Mouse (Mus musculus) spleen, postnatal 4 days (tissue): Measurements from ENCODE around the gene Gria2.
A peak's percentile ranks its signal among the peaks of the same experiment; 100 is the strongest.

ENCODE experiments used
- DNase-seq, 2 experiments: peaks; one replicate each; pipeline ENCODE4 v3.0.0; 2022; ENCODE audit warnings: low spot score in 2 of 2

Gene Gria2

DNA sequence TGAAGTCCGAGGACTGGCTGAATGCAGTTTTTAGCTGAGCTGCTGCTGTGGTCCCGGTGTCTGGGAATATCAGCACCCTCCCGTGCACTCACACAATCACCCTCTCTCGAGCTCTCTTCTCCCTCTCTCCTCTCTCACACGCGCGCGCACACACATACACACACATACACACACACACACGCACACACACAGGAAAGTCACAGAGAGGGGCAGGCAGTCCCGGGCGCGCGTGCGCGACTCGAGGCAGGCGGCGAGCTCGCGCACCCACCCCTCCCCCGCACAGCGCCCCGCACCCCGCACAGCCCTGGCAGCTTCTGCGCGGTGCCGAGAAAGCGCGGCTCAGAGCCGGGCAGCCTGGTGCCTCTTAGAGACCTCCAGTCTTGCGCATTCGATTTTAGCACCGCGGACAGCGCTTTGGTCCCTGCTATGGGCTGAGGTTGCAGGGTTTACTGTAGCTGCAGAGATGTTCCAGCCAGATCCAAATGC lies at the start of gene Gria2:
Gene Gria2 (minus strand): TSS at position 240 of the 486 bp plus-strand sequence.
- DNase-seq = peak; percentile 21 to 70

DNA sequence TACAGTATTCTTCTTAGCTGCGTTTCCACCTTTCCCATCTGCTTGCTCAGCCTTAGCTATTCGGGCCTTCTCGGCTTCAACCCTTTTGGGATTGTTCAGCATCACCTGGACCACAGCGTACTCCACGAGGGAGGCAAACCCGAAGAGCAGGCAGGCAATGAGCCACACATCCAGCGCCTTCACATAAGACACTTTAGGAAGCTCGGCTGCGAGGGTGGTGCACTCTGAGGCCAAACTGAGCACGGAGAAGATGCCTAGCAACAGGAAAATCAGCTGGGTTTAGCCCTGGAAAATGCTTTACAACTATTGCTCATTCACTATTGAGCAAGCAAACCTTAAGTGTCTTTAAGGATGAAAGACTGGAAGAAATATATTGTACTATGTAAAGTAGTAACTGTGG lies 48.3 kb upstream of the Gria2 start:
- no peak for DNase-seq

DNA sequence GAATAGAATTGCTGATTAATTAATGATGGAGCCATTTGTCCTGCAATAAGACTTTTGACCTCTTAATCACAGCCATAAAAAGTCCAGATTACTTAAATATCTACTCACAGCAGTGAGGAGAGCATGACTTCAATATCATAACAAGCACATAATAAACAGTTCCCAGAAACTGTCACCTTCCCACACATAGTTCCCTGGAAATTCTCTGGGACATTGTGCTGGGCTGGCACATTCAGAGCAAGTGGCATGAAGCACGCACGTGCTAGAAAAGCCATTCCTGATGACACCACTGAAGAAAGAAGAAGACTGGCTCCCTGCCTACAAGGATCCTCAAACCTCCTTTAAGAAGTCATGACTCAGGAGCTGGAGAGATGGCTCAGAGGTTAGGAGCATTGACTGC lies 43.0 kb upstream of the Gria2 start:
- DNase-seq = no peak

DNA sequence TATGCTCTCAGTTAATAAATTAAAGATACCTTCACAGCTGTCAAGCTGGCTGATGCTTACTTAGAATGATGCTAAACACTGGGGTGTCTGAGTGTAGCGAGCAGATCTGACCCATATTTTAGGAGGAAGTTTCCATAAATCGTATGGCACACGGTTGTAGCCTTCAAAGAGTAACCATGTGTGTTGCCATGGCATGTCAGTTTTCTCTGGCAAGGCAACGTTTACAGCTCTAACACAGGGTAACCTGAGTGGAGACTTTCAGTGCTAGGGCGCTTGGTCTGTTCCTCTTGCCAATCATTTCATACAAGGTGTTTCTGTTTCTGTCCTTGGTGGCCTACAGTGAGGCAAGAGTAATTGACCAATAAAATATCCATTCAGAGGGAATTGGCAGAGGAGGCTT lies 37.2 kb upstream of the Gria2 start:
- no peak for DNase-seq

DNA sequence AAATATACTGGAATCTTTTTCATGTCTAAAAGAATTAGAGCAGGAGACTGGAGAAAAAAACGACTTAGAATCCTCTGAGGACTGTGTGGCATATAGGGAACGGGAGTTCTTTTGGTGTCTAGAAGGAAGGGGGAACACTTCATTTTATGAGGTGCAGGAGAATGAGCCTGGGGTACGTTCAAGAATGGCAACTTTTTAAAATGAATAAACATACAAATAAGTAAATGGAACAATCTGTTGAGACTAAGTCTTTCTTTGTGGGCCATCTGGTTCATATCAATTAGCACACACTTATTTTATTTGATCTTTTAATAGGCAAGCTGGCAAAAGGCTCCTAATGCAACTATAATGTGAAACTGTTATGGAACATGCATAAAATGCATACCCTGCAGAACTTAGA lies 34.9 kb upstream of the Gria2 start:
- DNase-seq = no peak

DNA sequence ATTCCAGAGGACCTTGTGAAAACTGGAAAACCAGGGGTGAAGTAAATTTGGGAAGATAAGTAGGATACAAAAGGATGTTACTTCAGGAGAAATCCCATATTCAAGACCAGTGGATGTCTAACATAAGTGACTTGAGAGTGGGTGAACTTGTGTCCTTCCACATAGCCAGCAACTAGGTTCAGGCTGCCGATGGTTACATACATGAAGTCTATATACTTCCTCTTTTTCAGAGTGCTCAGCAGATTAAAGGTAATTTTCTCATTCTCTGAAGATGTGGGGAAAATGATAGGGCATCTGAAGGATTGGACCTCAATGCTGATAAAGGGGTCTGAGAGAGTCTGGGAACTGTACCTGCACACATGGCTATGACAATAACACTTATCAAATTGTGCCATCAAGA lies 21.3 kb upstream of the Gria2 start:
- no peak for DNase-seq

DNA sequence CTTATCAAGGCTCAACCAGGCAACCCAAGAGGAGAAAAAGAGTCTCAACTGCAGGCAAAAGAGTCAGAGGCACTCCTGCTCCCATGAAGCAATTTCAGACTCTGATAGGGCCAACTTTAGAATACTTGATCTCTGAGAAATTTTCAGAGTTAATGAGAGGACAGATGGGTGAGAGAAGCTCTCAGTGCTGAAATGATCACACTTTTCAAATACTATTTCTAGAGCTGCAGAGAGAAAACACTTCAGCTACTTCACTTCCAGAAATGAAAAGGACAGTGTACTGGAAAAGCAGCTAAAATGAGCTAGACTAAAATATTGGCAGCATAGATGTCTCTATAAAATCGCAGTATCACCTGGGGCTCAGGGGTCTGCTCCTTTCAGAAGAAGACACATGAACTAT lies 16.0 kb upstream of the Gria2 start:
- no peak for DNase-seq

DNA sequence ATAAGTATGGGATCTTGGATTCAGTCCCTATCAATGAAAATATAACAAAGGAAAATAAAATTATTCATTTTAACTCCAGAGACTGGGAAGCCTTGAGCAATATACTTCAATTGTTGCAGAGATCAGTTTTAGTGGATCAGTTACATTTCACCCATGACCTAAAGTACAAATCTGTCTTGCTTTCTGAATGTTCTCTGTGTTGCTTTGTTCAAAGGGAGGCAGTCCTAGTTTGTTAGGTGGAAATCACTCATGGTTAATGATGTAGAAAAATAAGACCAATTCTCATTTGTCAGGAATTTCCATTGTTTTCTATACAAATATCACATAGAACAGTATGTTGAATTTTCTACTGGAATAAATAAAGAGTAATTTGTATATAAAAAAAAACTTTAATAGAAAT lies 11.1 kb upstream of the Gria2 start:
- DNase-seq = no peak

DNA sequence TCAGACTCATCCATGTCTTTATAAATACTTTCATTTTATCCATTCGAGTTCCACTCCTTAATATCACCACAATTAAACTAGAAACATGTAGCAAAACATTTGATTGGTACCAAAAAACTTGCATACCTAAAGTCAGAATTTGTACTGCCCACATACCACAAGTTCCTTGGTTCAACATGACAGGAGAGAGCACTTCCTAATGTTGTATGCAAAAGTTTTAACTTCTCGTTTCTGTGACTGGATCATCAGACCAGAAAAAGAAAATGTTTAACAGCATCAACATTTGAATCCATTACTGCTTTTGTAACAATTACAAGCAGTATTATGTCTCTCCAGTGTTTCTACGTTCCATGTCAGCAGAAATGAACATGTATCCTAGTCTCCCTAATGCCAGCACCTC lies 9.6 kb upstream of the Gria2 start:
- no peak for DNase-seq

DNA sequence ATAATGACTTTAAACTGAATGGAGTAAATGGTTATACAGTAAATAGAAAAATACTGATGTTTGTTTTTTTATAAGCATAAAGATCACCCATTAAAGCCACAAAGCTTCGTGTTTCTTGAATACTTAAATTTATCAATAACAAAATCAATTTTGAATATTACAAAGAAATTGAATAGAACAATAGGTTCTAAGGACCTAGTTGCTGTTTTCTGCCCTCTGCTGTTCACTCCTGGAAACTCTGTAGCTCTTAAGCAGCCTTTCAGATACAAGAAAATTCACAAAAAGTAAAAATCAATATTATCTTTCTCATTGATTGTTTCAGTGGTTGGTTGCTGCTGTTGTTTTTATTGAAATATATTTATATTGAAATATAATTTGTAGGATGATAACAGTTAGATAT lies 2.7 kb upstream of the Gria2 start:
- no peak for DNase-seq

DNA sequence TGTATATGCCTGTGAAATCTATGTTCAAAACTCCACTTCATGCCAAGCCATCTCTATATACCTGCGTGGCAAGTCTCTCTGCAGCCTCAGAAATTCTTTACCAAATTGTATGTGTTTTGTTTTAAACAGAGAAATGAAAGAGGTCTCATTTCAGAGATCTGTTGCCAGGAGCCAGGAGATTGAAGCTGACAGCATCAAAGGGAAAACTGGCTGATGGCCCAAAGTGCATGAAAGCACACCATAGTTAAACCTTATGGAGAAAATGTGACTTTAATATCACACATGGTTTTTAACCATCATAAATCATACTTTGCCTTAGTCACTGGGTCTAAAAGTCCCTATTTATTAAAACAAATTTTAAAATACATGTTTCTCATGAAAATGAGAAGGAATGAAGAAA lies 1.2 kb upstream of the Gria2 start:
- DNase-seq = no peak

DNA sequence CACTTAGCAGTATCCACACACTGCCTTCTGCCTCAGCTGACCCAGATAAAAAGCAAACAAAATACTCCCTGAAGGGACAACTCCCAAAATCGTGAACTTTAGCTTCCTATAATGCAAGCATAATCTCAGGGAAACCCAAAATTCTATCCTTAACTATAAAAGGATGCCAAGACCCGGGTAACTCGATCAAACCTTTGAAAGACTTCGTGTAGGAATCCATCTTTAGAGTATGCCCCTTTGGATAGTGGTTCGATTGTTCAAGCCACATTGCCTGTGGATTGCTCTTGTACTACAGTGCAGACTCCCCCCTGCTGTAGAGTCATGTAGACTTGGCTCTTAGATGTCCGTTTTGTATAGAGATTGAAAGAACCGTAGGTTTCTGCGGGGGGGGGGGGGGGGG lies 576 bp upstream of the Gria2 start:
- no peak for DNase-seq

DNA sequence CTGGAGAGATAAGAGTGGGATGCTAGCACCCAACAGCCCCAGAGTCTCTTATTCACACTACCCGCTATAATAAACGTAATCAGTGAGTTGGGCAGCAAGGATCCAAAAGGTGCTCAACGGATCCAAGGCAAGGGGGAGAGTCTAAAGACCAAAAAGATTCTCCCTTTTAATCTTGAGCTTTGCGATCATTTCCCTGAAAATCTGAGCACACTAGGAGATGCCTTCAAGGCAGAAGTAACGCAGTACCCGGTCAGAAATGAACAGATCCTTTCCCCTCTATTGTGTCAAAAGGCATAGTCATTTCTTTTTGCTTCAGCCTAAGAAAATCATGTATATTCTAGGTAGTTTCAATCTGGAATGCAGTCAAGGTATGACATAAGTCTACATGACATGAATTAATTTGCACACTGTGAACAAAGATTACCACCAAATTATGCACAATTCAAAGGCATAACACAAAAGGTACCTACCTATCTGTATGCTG lies 766 bp downstream of the Gria2 start:
- no peak for DNase-seq

DNA sequence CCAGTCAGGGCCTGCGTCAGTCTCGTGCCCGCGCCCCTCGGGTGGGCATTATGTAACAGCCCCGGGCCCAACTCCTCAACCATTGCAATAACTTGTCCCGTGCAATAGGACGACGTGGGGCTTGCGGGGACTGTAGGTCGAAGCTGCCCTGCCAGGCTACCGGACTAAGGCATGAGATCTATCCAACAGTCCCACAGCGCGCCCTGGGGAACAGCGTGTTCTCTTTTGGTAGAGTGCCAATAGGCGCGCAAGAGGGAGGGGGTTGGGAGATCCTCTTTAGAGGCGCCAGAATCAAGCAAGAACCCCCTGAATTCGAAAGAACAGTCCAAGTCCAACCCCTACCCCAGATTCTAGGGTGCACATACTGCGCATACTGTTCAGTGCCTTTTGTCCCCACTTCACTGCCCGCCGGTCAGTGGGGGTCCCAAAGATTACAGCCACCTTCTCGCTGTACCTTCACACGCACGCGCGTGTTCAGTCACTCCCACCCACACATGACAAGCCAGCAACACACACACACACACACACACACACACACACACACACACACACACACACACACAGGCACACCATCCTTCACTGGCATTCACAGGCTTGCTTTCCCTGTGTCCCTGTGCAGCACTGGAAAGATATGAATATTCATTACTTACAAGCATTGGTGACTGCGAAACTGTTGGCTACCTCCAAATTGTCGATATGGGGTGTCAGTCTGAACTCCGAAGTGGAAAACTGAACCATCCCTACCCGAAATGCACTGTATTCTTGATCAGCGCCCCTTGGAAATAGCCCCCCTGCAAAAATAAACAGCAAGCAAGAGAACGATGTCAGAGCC lies 1.4 kb downstream of the Gria2 start:
- peak in 1 of 2 experiments; percentile 59 for DNase-seq

DNA sequence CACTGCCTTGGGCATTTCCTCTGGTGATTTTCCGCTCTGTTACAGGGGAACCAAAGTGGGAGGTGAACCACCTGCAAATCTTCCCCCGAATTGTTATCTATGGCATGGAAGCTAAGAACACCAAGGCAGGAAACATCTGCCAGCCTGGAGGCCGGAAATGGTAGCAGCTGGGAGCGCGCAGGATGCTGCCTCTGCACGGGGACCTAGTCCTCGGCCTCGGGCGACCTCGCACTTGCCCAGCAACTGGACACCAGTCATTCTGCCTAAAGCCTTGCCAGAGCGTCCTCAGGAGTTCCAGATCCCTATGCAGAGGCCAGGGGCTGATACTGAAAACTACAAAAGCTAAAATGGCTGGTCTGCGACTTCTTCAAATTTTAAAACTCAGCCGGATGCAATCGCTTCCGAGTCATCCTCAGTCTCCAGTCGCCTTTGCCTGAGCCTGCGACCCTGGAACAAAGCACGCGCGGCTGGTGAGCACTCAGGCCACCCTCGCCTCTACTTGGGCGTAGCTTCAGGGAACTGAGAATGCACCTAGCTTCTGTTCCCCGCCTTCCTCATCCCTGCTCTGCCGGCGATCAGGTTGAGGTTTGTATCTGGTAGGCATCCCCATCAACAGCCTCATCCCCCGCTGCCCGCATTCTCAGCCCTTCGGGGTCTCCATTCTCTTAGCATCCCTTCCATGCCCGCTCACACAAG lies 2.2 kb downstream of the Gria2 start:
- peak; percentile 12 to 56 for DNase-seq

DNA sequence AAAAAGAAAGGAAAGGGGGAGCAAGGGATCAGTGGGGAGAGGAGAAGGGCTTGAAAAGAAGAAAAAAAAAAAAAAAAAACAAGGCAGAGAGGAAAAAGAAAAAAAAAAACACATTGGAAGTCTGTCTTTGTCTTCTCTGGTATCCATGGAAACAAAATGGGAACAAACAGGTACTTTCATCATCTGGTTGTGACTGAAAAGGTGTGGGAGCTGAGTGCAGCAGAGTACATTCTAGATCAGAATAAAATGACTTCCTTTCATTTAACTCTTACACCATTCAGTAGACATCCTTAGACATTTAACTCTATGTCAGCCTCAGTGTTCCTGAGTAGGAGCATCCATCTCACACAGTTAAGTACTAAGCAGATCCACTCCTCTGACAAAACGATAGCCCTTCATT lies 4.7 kb downstream of the Gria2 start:
- no peak for DNase-seq

DNA sequence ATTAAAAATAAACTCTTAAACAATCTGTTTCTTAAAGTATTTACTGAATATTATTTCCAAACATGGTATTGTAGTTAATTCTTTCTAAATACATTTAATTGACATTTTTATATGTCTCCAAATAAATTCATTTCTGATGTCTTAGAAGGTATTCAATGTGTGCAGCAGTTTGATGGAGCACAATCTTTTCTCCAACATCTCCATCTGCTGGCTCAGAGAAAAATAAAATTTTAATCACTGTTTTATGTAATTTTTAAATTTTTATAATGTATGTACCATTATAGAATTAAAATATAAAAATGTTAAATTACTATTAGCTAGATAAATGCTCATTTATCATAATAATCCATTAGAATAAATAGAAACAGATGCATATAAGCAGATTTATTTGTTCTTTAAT lies 5.9 kb downstream of the Gria2 start:
- DNase-seq = no peak

DNA sequence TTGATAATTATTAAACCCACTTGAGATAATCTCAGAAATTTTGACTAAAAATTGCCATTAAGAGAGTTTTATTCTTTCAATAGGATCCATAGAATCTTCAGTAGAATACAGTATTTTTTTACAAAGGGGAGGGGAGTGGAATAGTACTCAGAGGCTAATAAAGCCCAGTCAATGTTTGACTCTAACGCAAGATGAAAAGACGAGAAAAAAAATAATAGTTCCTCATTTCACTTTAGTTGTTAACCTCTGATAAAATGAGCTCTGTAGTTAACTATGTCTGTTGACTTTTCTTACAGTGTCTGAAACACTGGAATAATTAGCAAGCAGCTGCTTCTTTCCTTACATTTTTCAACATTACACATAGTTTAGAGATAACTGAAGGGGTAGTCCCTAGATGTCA lies 7.4 kb downstream of the Gria2 start:
- no peak for DNase-seq

DNA sequence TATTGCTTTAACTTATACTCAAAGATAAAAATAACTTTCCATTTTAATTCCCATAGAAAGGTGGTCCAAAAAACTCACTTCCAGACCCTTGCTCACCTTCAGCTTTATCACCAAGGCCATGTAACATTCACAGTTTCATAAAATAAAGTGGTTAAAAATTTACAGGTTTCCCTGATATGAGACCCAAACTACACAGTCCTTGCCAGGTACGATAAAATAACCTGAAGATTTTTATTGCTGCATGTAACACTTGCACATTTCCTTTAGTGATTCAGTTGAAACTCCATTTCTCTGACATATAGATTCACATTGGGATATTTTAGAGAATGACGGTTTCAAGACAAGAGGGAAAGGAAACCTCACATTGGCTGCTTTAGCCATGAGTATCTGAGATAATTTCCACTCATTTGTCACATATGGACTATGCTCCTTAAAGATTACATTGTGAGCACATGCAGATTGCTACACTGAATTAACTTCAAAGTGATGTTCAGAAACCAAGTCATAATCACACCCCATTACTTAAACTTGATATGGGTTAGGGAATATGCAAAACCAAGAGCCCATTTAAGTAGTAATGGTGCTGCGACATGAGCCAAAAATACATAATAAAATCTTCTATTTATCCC lies 15.4 kb downstream of the Gria2 start:
- no peak for DNase-seq

DNA sequence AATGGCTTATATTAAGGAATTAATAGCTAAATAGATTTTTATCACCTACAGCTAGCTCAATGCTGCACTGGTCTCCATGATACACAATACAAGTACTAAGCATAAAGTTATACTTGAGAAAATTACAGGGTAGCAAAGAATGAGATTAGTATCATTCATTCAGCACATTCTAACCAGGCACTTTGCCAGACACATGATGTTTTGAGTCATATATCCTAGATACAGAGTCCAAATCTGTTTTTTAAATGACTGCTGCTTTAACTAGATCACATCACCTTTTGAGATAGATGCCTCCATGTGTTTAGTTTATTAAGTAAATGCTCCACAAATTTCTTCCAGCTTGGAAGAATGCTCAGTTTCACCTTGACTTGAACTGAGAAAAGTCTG lies 21.5 kb downstream of the Gria2 start:
- no peak for DNase-seq

DNA sequence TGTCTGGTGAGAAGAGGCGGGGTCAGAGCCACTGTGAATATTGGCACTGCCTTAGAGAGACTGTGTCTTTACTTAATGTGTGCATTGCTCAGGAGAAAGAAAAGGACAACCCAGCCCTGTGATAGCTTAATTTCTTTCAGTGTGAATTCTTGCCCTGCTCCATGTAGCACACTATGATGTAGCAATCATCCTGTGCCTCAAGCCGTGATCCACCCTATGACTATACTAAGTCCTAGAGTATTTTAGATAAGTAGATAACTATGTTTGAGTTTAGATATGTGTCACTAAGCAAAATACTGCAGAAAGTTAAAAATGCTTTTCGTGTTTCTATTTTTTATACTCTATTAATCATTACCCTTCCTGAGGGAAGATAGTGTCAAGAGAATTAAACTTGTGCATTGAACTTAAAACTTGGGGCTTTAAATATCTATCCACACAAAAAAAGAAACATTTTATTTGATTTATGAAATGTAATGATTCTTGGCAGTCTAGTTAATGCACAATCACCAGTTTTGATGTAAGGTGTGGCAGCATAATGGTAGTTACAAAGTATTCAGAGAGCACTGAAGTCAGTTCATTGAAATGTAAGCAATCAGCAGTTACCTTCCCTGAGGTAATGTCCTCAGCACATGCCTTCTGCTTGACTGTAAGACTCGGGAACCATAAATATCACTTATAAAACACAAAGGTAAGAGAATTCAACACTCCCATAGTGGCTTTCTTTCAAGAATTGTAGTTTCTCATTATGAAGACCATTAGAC lies 22.1 kb downstream of the Gria2 start:
- no peak for DNase-seq

DNA sequence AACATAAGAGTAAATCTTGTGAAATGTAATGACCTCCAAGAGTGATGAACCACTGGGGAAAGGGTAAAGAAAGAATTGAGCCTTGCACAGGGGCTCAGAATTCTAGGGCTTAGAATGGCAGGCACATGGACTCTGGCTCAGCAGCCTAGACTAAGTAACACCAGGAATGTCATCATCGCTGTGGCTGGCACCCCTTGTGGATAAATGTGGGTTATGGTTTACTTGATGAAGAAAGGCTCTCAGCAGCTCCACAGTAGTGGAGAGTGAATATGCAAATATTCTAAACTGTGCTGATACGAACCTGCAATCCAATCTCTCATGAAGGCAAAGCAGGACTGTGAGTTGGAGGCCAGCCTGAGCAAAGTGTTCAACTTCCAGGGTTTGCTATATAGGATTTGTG lies 26.0 kb downstream of the Gria2 start:
- no peak for DNase-seq
